Comparison of ENCODE assay signal across 26 mouse cellular contexts in genomic region chr13:112274636-112275035, GRCm38 (mm10). TPM values are rescaled to one million over a fixed set of nuclear protein-coding genes. Genes with fewer than 3 reads are reported as not detected.
DNase-seq lines count a peak whose midpoint lies in the region; ATAC-seq and TF ChIP-seq lines count a peak whose summit lies in the region.
"Had no signal": no experiment of that assay in that cellular context is flagged by ENCODE, and none has a peak within 500 bp of the region (broad histone marks: within the 10 kb centered on the region; RNA-seq: fewer than 3 reads in every experiment).

No protein-coding gene starts in this region.

- DNase-seq in forebrain, postnatal 0 days = no peak
- DNase-seq in forebrain, embryonic 10.5 days (ENCODE audit: extremely low spot score, low spot score) = no peak
- DNase-seq in R1 (ENCODE audit: low read depth, low spot score) (peak; percentile 43), ZHBTc4 (ENCODE audit: low read depth, low spot score) (peak; percentile 35)
- DNase-seq in induced T-regulatory cell, adult 2 months (ENCODE audit: low read depth) = peak; percentile 31
- no peak for DNase-seq in layer of hippocampus, postnatal 10 days (ENCODE audit: low spot score in 2 of 2)
- DNase-seq: adrenal gland, postnatal 25 days; cerebellum, adult 11 months; cerebellum, adult 2 months; cerebellum, adult 9-11 months; cerebellum, postnatal 25 days; gastrocnemius, adult 2 months; gastrocnemius, postnatal 14 days; heart, adult 18-20 months; heart, postnatal 14 days; heart, postnatal 4 days; kidney, adult 11 months; kidney, adult 8-10 months had no signal

- H3K4me3 ChIP-seq in forebrain, postnatal 0 days (ENCODE audit: low read depth, low read length) = no peak overlapping the region
- no peak overlapping the region for H3K4me3 ChIP-seq in forebrain, embryonic 10.5 days
- H3K4me3 ChIP-seq: gastrocnemius, adult 2 months; heart, embryonic 10.5 days; heart, embryonic 13.5 days; intestine, embryonic 15.5 days had no signal

- no peaks in the 10 kb centered on the region for H3K9me3 ChIP-seq in forebrain, postnatal 0 days (ENCODE audit: low read length)
- no peaks in the 10 kb centered on the region for H3K9me3 ChIP-seq in forebrain, embryonic 10.5 days
- H3K9me3 ChIP-seq: heart, embryonic 10.5 days; heart, embryonic 13.5 days; intestine, embryonic 15.5 days had no signal

- H3K4me2 ChIP-seq in forebrain, postnatal 0 days (ENCODE audit: low read depth) = no peak overlapping the region
- H3K4me2 ChIP-seq: heart, embryonic 13.5 days; hindbrain, embryonic 14.5 days; intestine, embryonic 15.5 days had no signal

- no peak for TF ChIP-seq CTCF in forebrain, postnatal 0 days (IDR thresholded peaks at IDR 0.05; ENCODE audit: low read depth)

- no peak overlapping the region for H3K9ac ChIP-seq in forebrain, postnatal 0 days
- H3K9ac ChIP-seq: heart, embryonic 13.5 days; hindbrain, embryonic 14.5 days; intestine, embryonic 15.5 days had no signal

- H3K27ac ChIP-seq in forebrain, postnatal 0 days (ENCODE audit: low read depth, low read length) = no peak overlapping the region
- H3K27ac ChIP-seq in forebrain, embryonic 10.5 days = no peak overlapping the region
- H3K27ac ChIP-seq: gastrocnemius, adult 2 months; heart, embryonic 10.5 days; heart, embryonic 13.5 days; hindbrain, embryonic 14.5 days; intestine, embryonic 15.5 days had no signal

- WGBS in forebrain, postnatal 0 days = 49% methylated on average over 3 of the region's 3 CpGs
- WGBS in forebrain, embryonic 10.5 days = 92% methylated on average over 3 of the region's 3 CpGs

- peak; percentile 58; the same call in 1 of the 2 replicates for ATAC-seq in forebrain, postnatal 0 days
- ATAC-seq: CD4-positive, CD25-positive, alpha-beta regulatory T cell, adult 4 months; forebrain, embryonic 14.5 days; intestine, embryonic 15.5 days had no signal

- H3K27me3 ChIP-seq in forebrain, postnatal 0 days (ENCODE audit: insufficient read depth, low read length) = no peaks in the 10 kb centered on the region
- 0 out of 2 replicates have a peak, but pooled peaks cover 3% of the 10 kb centered on the region for H3K27me3 ChIP-seq in forebrain, embryonic 10.5 days (ENCODE audit: poor library complexity, severe bottlenecking)
- H3K27me3 ChIP-seq: heart, embryonic 13.5 days; intestine, embryonic 15.5 days had no signal

- no peaks in the 10 kb centered on the region for H3K36me3 ChIP-seq in forebrain, postnatal 0 days (ENCODE audit: insufficient read depth)
- H3K36me3 ChIP-seq in forebrain, embryonic 10.5 days (replicated peaks) = no peaks in the 10 kb centered on the region
- H3K36me3 ChIP-seq: heart, embryonic 10.5 days; heart, embryonic 13.5 days; intestine, embryonic 15.5 days had no signal

- no peaks in the 10 kb centered on the region for H3K4me1 ChIP-seq in forebrain, postnatal 0 days (ENCODE audit: insufficient read depth)
- no peaks in the 10 kb centered on the region for H3K4me1 ChIP-seq in forebrain, embryonic 10.5 days
- H3K4me1 ChIP-seq: heart, embryonic 10.5 days; heart, embryonic 13.5 days; intestine, embryonic 15.5 days had no signal

RNA-seq across cellular contexts. Expression of gene Ankrd55, which starts 13.6 kb away (rescaled TPM):
- total RNA-seq in forebrain, postnatal 0 days (2014; rRNA removed) = 10.5 and 15.6 TPM in 2 replicates
- polyA plus RNA-seq in forebrain, postnatal 0 days (2015; fragmentation: Nextera tagmentation; extraction: Ambion mirVana) = 3.4 and 5.7 TPM in 2 replicates
- polyA plus RNA-seq in forebrain, embryonic 10.5 days (2016; fragmentation: Nextera tagmentation; extraction: Ambion mirVana) = 0.55 and 0.60 TPM in 2 replicates
- total RNA-seq in layer of hippocampus, postnatal 10 days (2021) = 1 to 10 TPM; 8.6 to 9.1 TPM
- total RNA-seq: common myeloid progenitor, adult 5-6 weeks; gastrocnemius, adult 2 months; heart, postnatal 4 days; MEL had no signal
- polyA plus RNA-seq: heart, embryonic 10.5 days had no signal

Comparison
In these comparisons a context has a peak if more than half of its experiments do, and no peak if none do; other contexts are left out.
1. DNase-seq: peak in R1 (single experiment), ZHBTc4 (single experiment) and induced T-regulatory cell, adult 2 months (single experiment); none in forebrain, postnatal 0 days (single experiment), forebrain, embryonic 10.5 days (single experiment) and layer of hippocampus, postnatal 10 days (0 of 2).